Mouse (Mus musculus) mouse trophoblast stem cell (cell line): ENCODE data around the gene Cdnf.

Experiments used
- in situ Hi-C, 2 experiments: fragments of 300-500 bp; cut with MseI, MboI; formaldehyde crosslinking; loops; 2 replicates in 1 of 2; 3 replicates in 1 of 2; pipeline ENCODE4 v1.15.1; 2025

Cdnf gene

GRCm38 (mm10) chr2:3512552-3513454 lies at the start of gene Cdnf, which contains the start of the genes Gm45902 and Hspa14:
Gene Cdnf (plus strand): TSS chr2:3513030.
Gene Gm45902 (minus strand): TSS chr2:3512790.
Gene Hspa14 (minus strand): TSS chr2:3512814.
- in situ Hi-C loops, result no loop called here

- in situ Hi-C loops, result no loop called here
These were observed 38.9 kb upstream of the Cdnf start for GRCm38 (mm10) chr2:3473891-3474290.

GRCm38 (mm10) chr2:3474361-3474805 lies 38.4 kb upstream of the Cdnf start:
- in situ Hi-C loops, result no loop called here

DNA sequence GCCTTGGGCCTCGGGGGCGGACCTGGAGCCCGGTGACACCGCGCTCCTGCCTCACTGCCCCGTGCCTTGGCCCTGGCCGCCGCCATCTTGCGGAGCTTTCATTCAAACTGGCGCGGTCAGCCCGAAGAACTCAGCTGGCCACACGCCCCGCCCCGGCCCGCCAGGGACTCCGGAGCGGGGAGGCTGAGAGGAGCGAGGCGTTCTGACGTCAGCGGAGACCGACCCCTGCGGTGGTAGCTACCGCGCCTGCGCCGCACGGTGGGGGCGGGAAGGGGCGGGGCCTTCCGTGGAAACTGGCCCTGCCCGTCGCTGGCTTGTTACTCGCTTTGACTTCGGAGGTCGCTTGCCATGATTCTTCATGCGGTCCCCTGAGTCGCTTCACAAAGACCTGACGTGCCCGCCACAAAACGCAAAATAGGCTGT lies 38.0 kb upstream of the Cdnf start, which contains the start of gene Suv39h2:
TSS of gene Suv39h2 (minus strand) at position 171 of the 423 bp plus-strand sequence.
- in situ Hi-C loops, result no loop called here

- in situ Hi-C loops, result no loop called here
These were observed 37.0 kb upstream of the Cdnf start for GRCm38 (mm10) chr2:3475746-3476251.

- in situ Hi-C loops, result no loop called here
These were observed 32.6 kb upstream of the Cdnf start for GRCm38 (mm10) chr2:3480239-3480638.

- in situ Hi-C loops, result no loop called here
These were observed 23.0 kb upstream of the Cdnf start for GRCm38 (mm10) chr2:3489816-3490215.

GRCm38 (mm10) chr2:3493833-3494409 lies 18.9 kb upstream of the Cdnf start:
- in situ Hi-C loops, result no loop called here

DNA sequence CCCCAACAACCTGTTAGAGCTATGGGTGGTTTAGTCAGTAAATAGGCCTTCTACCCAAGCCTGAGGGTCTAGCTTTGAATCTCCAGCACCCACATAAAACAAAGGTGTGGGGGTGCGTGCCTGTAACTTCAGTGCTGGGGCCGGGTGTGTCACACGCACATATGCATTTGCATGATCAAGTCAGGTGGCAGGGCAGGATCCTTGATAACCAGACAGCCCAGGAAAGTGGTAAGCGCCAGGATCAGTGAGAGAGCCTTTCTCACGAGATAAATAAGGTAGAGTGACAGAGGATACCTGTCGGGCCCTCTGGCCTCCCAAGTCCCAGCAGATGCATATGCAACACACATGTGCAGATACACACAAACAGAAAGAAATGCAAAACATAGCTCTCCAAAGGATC lies 13.3 kb upstream of the Cdnf start:
- in situ Hi-C loops, result no loop called here

GRCm38 (mm10) chr2:3500886-3501285 lies 11.9 kb upstream of the Cdnf start:
- in situ Hi-C loops, result no loop called here

GRCm38 (mm10) chr2:3512076-3512475 lies 754 bp upstream of the Cdnf start:
- in situ Hi-C loops, result no loop called here

- in situ Hi-C loops, result no loop called here
These were observed 9.7 kb downstream of the Cdnf start for GRCm38 (mm10) chr2:3522558-3522957.

DNA sequence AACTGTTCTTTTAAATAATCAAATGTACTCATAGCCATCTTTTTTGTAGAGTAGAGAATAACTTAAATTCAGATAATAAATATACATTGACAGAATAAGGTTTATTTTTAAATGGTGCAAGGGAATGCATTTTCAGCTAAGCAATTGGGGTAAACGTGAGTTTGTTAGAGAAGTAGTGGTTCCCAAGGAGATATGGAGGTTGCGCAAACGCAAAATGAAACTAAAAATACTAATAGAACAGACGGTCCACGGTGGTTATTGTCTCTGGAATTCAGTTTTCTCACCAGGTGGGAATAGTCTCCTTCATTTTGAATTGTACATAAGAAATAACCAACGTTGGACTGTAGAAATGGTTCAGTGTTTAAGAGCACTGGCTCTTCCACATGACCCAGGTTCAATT lies 13.5 kb downstream of the Cdnf start:
- in situ Hi-C loops, result no loop called here

GRCm38 (mm10) chr2:3541307-3542079 lies 28.7 kb downstream of the Cdnf start:
- in situ Hi-C loops, result loop anchor here (10.0 kb wide), 1 partner anchor 233 kb away; no protein-coding TSS in a partner anchor

- in situ Hi-C loops, result loop anchor here (10.0 kb wide), 1 partner anchor 229 kb away; no protein-coding TSS in a partner anchor
These were observed 33.2 kb downstream of the Cdnf start for GRCm38 (mm10) chr2:3546055-3546454.

GRCm38 (mm10) chr2:3546588-3546987 lies 33.8 kb downstream of the Cdnf start:
- in situ Hi-C loops, result loop anchor here (10.0 kb wide), 1 partner anchor 228 kb away; no protein-coding TSS in a partner anchor

DNA sequence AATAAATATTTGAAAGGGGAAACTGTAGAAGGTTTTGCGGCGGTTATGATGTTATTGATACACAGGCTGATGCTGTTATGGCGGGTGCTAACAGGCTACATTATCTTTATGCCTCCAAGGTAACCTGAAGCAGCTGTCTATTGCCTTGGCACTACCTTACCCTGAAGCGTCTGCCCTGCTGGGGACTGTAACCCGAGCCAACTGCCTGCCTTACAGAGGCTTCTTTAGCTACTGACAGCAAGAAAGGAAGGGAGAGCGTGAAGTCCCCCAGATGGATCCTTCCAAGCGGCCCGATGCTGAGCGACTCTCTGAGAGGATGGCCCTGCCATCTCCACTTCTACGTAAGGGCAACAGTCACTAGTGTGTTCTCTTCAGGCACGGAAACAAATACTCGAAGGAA lies 57.4 kb downstream of the Cdnf start, which contains the start of gene Fam107b:
TSS of gene Fam107b (plus strand) at position 303 of the 400 bp plus-strand sequence.
- in situ Hi-C loops, result no loop called here

DNA sequence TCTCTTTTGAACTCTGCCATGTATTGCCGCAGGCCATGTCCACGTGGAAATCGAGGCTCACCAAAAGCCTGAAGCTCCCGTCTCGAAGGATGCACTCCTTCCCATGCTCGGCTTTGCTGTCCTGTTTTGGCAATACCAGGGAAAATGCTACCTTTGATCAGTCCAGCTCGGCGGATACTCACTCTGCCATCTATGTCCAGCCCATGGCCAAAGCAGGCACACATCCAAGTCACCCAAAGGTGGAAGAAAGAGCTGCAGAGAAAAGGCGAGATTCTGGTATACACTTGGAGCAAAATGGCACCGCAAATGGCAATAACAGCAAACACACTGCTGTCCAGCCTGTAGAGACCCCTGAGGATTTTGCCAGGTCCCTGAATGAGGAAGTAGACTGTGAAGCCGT lies 57.8 kb downstream of the Cdnf start:
- in situ Hi-C loops, result no loop called here

GRCm38 (mm10) chr2:3573883-3574282 lies 61.1 kb downstream of the Cdnf start:
- in situ Hi-C loops, result no loop called here

DNA sequence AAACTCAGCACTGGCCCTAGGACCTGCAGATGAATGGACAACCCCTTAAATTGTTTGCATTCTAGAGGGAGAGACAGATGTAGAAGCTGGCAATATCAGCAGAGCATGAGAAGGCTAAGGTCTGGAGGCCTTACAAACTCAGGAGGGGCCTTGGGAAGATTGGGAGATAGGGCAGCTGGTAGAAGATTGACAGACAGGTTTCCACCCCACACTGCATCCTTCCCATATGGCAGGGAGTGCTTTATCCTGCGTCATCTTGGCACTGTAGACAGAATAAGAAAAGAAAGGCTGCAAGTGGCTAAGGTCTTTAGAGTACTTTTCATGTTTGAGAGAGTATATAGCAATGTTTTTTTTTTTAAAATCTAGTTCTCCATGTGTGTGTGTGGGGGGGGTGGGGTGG lies 62.3 kb downstream of the Cdnf start:
- in situ Hi-C loops, result no loop called here
